Comparison of ENCODE assay signal across 10 mouse cellular contexts in the genomic region with DNA sequence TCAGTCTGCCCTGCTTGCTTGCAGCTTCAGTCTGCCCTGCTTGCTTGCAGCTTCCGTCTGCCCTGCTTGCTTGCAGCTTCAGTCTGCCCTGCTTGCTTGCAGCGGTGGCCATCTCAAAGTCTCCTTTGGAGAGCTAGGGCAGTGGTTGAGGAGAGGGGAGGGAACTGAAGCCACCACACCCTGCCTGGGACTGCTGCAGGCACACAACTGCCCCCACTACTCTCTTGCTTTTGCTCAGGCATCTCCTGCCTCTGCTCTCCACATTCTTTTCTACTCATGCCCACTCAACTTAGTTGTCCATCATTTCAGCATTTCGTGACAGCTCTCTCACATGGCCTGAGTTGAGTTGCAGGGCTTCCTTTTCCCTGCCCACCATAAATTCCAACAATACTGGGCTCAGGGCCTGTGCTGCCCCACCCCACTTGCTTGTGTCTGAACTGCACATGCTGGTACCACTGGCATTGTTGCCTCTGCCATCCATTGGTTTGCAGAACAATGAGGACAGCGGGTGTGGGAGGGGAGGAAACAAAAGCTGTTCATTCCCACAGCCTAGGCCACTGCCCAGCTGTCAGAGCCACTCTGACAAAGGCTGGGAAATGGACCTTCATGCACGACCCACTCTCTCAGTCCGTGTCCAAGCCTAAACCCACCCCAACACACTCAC. TPM values are rescaled to one million over a fixed set of nuclear protein-coding genes. Genes with fewer than 3 reads are reported as not detected.
A peak's percentile ranks its signal among the peaks of the same experiment; 100 is the strongest.
DNase-seq lines count a peak whose midpoint lies in the region; TF ChIP-seq lines count a peak whose summit lies in the region.
"Had no signal": no experiment of that assay in that cellular context is flagged by ENCODE, and none has a peak within 500 bp of the region (broad histone marks: within the 10 kb centered on the region; RNA-seq: fewer than 3 reads in every experiment).

No protein-coding gene starts in this region.

- intact Hi-C loops in left cerebral cortex, adult 2 months (cut with DNase I): no loop called here

- no peaks in the 10 kb centered on the region for H3K9me3 ChIP-seq in hindbrain, embryonic 10.5 days
- H3K9me3 ChIP-seq: G1E had no signal

- H3K4me1 ChIP-seq in hindbrain, embryonic 10.5 days (replicated peaks): peaks cover 11% of the 10 kb centered on the region

- WGBS in hindbrain, embryonic 10.5 days: 29% methylated on average over 6 of the region's 6 CpGs

- no peaks in the 10 kb centered on the region for H3K36me3 ChIP-seq in hindbrain, embryonic 10.5 days
- H3K36me3 ChIP-seq: G1E had no signal

- H3K27ac ChIP-seq in left cerebral cortex, adult 2 months: peak overlapping the region; percentile 50; the same call in 1 of the 2 replicates
- peak overlapping the region; percentile 84 for H3K27ac ChIP-seq in hindbrain, embryonic 10.5 days

- no peaks in the 10 kb centered on the region for H3K27me3 ChIP-seq in hindbrain, embryonic 10.5 days (ENCODE audit: insufficient read depth, poor library complexity, severe bottlenecking)

- DNase-seq in left cerebral cortex, adult 2 months (ENCODE audit: extremely low spot score in 1 of 2, low spot score in 2 of 2): no peak
- DNase-seq in left cerebral cortex, adult 11 months (ENCODE audit: low spot score): no peak
- peak; percentile 51 for DNase-seq in hindbrain, embryonic 10.5 days (ENCODE audit: low spot score)
- peak; percentile 23 to 67 for DNase-seq in lung, postnatal 4 days
- peak; percentile 33 for DNase-seq in telencephalon, adult 2 months (ENCODE audit: low read depth, low spot score)
- DNase-seq in adrenal gland, adult 2 months: no peak
- no peak for DNase-seq in heart, postnatal 4 days
- DNase-seq in thymus, adult 18-20 months: no peak
- DNase-seq: cerebellum, postnatal 14 days had no signal

- H3K4me3 ChIP-seq in left cerebral cortex, adult 2 months: no peak overlapping the region
- no peak overlapping the region for H3K4me3 ChIP-seq in hindbrain, embryonic 10.5 days

- TF ChIP-seq CTCF in left cerebral cortex, adult 2 months (IDR thresholded peaks at IDR 0.05): no peak

RNA-seq across cellular contexts. Expression of a gene that starts 24.9 kb away (rescaled TPM):
- 10 to 100 TPM; 39.6 to 44.7 TPM for total RNA-seq in left cerebral cortex, adult 2 months (2021)
- polyA plus RNA-seq in hindbrain, embryonic 10.5 days (2016; fragmentation: Nextera tagmentation; extraction: Ambion mirVana): 39.2 and 44.7 TPM in 2 replicates
- 10 to 100 TPM; 53.5 to 65.5 TPM for total RNA-seq in adrenal gland, adult 2 months (2021)
- 2.1 and 2.5 TPM in 2 replicates for polyA plus RNA-seq in adrenal gland, adult 2 months (2012; rRNA removed)
- total RNA-seq in heart, postnatal 4 days (2021): 10 to 100 TPM; 24.8 to 25.0 TPM

Comparison
In these comparisons a context has a peak if more than half of its experiments do, and no peak if none do; other contexts are left out.
1. DNase-seq: peak in hindbrain, embryonic 10.5 days (single experiment), lung, postnatal 4 days (2 of 2) and telencephalon, adult 2 months (single experiment); none in left cerebral cortex, adult 2 months (0 of 2), left cerebral cortex, adult 11 months (single experiment), adrenal gland, adult 2 months (single experiment), heart, postnatal 4 days (single experiment) and thymus, adult 18-20 months (0 of 2).